Mouse (Mus musculus) cerebellum, postnatal 25 days (tissue): Measurements from ENCODE around the gene Nup214.

Experiments
- DNase-seq, 2 experiments: peaks; one replicate each; pipeline ENCODE4 v3.0.0; 2021; ENCODE audit warnings: mixed read lengths in 2 of 2

Nup214 gene

GRCm38 (mm10) chr2:31974141-31974808 lies at the start of gene Nup214:
Gene Nup214, plus strand, starts transcription at chr2:31974436.
- peak; percentile 100 for DNase-seq

GRCm38 (mm10) chr2:31924811-31925210 lies 49.4 kb upstream of the Nup214 start:
- peak; percentile 46 to 59 for DNase-seq

GRCm38 (mm10) chr2:31925936-31926335 lies 48.3 kb upstream of the Nup214 start:
- DNase-seq: no peak

- no peak for DNase-seq
Observed at GRCm38 (mm10) chr2:31929664-31930063, 44.6 kb upstream of the Nup214 start.

DNA sequence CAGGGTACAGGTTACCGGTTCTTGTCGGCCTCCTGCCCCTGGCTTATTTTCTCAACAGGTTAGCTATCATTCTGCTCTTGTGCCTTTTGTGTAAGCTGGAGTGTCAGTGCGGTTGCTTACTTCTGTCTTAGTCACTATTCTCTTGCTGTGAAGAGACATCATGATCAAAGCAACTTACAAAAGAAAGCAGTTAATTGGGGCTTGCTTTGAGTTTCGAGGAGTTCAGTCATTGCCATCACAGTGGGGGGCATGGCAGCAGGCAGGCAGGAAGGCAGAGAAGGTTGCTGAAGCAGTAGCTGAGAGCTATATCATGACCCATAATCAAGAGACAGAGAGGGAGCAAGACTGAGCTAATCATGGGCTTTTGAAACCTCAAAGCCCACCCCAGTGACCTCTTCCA lies 39.7 kb upstream of the Nup214 start:
- no peak for DNase-seq

DNA sequence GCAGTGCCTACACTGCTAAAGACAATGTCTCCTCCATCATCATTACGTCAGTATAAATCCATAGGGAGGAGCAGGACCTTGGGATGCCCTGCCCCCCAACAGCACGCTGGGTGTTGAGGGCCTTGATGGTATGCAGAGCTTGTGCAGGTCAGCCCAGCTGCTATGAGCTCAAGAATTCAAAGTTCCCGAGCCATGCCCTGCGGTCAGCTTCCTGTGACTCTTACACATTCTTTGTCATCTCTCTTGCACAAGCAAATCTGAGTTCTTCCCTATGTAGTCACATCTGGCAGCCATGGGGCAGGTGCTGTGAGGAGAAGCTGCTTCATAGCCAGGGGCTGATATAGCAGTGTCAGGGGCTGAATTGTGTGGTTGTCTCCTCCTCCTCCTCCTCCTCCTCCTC lies 39.2 kb upstream of the Nup214 start:
- DNase-seq: no peak

DNA sequence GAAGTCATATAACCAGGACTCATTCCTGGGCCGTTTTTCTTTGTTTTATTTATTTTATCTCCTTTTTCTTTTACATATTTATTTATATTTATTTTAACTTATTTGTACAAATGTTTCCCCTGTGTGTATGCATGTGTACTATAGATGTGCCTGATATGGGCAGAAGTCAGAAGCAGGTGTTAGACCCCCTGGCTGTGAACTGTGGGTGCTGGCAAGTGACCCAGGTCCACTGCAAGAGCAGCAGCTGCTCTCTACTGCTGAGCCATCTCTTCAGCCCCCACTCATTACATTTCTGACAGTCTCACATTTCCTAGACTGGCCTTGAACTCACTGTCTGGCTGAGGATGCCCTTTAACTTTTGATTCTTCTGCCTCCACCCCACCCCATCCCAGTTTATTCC lies 35.9 kb upstream of the Nup214 start:
- DNase-seq: no peak

- DNase-seq: no peak
Observed at GRCm38 (mm10) chr2:31943011-31943410, 31.2 kb upstream of the Nup214 start.

- DNase-seq: no peak
Observed at GRCm38 (mm10) chr2:31945580-31945979, 28.7 kb upstream of the Nup214 start.

DNA sequence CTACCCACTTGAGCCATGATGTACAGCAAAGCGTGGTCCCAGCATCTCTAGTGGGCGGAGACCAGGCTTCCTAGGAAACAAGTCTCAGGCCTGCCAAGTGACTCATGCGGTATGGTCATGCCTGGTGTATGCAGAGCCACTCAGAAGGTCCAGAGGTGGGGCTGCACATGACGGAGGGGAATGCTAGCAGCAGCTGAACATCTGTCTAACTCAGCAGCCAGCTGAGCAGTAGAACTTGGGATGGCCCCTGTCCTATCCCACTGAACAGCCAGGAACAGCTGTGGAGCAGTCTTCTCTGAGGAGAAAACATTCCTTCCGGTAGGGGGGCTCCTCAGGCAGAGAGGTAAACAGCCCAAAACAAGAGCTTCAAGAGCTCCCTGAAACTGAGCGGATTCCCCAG lies 25.8 kb upstream of the Nup214 start:
- DNase-seq: no peak

GRCm38 (mm10) chr2:31948801-31949200 lies 25.4 kb upstream of the Nup214 start:
- DNase-seq: no peak

- DNase-seq: peak in 1 of 2 experiments; percentile 41
Observed at GRCm38 (mm10) chr2:31950058-31950871, 24.0 kb upstream of the Nup214 start, which contains the start of gene Aif1l. Gene Aif1l, plus strand, starts transcription at chr2:31950139.

DNA sequence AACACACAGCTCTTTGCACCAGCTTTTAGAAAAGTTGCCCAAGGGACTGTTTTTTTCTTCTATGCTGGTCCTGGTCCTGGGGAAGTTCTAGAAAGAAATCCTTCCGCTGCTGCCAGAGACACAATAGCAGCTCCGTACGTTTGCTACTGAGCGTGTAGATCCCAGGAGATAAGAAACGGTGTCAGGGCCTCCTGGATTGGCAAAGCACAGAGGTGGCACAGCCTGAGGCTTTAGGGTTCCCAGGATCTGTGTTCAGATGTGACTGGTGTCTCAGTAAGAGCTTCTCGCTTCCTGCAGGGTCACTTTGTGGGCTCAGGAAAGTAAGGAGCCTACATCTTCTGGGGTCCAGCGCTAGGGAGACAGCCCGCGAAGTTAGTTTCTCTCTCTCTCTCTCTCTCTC lies 23.3 kb upstream of the Nup214 start:
- no peak for DNase-seq

- DNase-seq: no peak
Observed at GRCm38 (mm10) chr2:31952236-31952635, 22.0 kb upstream of the Nup214 start.

DNA sequence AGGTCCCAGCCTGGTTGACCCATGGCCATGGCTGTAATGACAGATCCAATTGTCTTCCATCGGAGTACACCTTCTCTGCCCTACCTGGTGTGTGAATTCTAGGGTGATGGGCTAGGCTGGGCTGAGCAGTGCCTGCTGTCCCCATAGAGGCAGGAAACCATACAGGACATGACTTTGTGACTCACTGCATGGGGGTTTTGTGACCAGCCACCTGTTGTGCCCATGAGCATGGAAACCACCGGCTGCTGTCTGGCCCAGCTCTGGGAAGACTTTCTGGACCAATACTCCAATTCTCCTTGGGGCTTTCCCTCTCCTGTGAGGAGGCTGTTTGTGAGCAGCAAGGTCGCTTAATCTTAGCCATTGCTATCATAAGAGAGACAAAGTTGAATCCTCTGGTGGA lies 21.5 kb upstream of the Nup214 start:
- no peak for DNase-seq

- DNase-seq: no peak
Observed at GRCm38 (mm10) chr2:31953687-31954086, 20.5 kb upstream of the Nup214 start.

DNA sequence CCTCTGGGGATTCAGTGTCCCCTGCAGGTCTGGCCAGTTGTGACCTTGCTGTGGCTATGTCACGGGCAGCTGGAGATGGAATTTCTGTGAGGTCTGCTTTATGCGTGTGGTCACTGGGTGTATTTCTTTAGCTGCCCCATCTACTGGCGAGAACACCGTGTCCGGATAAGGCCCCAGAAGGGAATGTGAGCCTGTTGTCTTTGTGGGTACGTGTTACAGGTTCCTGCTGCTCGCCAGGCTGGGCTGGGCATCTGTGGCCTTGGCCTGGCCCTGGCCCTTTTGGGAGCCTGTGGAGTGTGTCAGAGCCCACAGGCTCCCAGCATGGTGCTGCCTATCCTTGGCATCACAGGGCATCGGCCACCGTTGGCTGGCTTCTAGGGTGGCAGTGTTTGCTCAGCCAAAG lies 19.5 kb upstream of the Nup214 start:
- peak; percentile 48 to 63 for DNase-seq

- no peak for DNase-seq
Observed at GRCm38 (mm10) chr2:31955686-31956085, 18.6 kb upstream of the Nup214 start.

DNA sequence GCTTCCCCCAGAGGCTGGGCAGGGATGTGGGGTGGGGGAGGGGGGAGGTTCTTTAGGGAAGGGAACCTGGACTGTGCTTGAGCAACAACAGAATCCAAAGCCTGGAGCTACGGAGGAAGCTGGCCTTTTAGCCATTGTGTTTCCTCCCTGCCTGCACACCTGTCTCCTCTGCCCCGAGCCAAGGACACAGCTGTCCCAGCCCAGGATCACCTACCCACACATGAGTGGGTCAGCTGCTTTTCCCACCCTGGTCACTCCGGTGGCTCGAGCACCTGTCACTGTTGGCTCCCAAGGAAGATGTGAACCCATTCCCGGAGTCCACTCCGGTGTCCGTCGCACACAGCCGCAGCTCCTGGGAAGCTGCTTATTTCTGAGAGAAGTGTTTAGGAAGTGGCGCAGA lies 17.0 kb upstream of the Nup214 start:
- DNase-seq: no peak

DNA sequence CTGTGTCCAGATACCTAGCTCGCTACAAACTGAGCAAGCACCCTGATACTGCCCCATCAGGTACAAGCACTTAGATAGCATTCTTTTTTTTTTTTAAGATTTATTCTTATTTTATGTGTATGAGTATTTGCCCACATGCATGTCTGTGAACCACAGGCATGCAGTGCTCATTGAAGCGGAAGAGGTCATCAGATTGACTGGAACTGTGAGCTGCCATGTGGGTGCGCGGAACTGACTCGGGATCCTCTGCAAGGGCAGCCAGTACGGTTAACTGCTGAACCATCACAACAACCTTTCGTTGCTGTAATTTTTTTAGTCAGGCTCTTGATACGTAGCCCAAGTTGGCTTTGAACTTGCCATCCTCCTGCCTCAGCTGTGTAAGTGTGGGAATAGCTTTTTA lies 13.2 kb upstream of the Nup214 start:
- DNase-seq: no peak

DNA sequence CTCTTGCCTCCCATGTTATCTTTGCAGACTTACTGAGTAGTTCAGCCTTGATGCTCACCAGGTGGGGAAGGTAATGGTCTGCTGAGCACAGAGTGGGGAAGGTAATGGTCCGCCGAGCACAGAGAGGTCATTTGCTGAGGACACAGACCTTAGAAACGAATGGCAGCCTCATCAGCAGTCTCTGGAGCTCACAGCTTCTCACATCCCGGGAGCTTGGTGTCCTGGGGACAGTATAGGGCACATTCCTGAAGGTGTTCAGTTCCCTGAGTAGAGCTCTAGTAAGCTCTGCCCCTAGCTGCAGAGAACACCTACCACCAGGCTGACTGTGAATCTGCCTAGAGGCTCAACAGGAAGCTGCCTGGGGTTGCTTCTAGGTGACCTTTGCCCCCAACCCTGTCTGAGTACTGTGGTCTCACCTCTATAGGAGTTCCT lies 12.4 kb upstream of the Nup214 start:
- no peak for DNase-seq

DNA sequence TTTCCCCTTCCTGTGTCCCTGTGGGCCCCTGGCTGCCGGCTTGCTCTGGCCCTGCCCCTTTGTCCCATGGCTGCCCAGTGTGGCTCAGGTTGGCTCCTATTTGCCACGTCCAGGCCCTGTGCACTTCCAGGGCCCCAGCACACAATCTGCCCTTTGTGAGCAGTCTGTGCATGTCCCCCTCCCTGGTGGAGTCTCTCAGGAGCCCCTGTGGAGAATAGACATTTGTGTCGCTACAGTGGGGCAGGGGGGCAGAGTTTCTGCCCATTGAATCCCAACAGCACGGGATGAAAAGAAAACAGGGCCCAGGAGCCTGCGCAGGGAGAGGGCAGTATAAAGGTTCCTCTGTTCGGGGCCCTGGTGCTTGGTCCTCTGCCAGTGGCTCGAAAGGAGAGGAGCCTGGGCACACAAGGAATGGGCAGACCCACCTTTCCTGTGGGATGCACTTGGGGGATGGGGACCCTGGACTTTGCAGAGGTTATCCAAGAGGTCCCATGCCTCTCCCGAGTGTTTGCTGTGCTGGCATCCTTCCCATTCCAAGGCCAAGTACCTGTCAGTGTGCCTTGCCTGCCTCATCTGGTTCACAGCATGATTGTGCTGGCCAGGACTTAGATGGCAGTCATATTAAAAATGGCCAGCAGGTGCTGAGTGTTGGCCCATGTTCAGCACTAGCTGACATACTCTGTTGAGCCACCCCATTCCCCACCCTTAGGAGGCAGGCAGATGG lies 11.6 kb upstream of the Nup214 start:
- peak; percentile 62 to 65 for DNase-seq

DNA sequence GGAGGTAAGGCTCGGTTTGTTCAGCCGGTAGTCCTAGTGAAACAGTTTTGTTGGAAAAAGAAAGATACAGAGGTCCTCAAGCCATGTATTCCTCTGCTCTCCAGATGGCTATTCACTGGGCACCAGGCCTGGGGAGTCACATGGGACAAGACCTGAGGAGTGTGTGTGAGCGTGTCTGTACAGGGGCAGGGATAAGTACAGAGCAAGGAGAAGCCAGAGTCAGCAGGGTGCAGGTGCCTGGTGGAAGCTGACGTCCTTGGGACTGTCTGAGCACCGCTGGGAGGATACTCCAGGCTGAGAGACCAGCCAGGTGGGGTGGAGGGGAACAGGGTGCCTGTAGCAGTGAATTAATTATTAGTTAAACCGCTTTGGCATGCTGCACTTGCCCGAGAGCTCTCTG lies 10.7 kb upstream of the Nup214 start:
- peak; percentile 60 to 71 for DNase-seq

DNA sequence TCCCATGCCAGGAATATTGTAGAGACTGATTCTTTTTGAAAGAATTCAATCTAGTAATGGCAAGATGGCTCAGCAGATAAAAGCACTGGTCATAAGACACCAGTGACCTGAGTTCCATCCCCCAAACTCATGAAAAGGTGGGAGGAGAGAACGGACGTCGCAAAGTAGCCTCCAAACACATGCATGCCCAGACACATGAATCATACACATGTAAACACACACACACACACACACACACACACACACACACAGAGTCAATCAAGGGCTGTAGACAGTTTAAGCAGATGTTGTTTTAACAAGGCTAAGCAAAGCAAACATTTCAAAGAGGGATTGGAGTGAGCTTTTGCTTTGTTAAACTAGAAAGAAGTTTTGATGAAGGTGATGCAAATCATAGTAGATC lies 10.0 kb upstream of the Nup214 start:
- DNase-seq: no peak
